Mouse (Mus musculus): ENCODE measurements around the gene Spryd7.

DNA sequence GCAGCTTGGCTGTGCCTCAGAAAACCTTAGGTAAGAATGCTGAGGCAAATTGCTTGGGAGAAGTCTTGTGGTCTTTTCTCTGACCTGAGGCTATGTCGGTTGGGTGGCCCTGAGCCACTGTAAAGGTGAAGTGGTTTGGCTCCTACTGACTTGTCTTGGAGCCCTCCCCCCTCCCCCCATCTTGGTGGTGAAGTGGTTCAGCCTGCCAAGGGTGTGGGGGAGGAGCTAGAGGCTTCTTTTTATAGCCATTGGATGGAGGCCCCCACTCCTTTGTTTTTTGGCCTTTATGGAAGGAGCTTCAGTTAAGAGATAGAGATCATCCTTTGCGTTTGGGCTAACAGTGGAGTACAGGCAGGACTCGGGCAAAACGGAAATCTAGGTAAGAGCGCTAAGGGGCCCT lies 41.3 kb upstream of the Spryd7 start, which contains the start of gene Trim13:
- TF ChIP-seq CTCF (conservative IDR thresholded peaks at IDR 0.05; ENCODE audit: low read length) (no peak), NANOG (IDR thresholded peaks at IDR 0.05; ENCODE audit: borderline replicate concordance, low read length) (no peak), POU5F1 (IDR thresholded peaks at IDR 0.05; ENCODE audit: borderline replicate concordance, low read length) (no peak)

Measured in E14TG2a.4 (cell line).